Mouse (Mus musculus): Measurements from ENCODE around the gene Ttyh3. TPM values are rescaled to one million over a fixed set of nuclear protein-coding genes. Genes with fewer than 3 reads are reported as not detected.

Gene Ttyh3
- 251 and 338 TPM in 2 replicates for polyA plus RNA-seq (2012; ENCODE audit: low replicate concordance)

DNA sequence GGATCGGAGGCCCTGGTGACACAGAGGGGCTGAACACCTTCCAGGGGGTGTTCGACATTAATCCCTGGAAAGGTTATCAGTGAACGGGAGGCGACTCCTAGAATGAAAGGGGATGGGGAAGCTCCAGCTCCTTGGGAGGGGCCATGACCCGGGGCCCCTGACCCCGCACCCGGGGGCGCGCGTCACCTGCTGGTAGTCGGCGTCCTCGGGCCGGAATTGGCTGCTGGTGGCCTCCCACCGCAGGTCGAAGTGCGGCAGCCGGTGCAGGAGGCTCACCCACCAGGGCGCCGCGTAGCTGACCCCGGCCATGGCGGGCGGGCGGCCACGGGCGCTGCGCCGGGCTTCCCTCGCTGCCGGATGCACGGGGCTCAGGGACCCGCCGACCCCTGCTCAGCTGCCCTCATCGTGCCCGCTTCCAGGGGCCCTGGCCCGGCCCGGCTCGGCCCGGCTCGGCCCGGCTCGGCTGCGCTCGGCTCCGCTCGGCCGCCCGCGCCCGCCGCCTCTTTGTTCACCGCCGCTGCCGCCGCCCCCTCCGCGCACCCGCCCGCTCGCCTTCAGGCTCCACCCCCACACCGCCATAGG, at the start of gene Ttyh3:
Ttyh3 (minus strand) TSS at position 513 of the 582 bp plus-strand sequence.

DNA sequence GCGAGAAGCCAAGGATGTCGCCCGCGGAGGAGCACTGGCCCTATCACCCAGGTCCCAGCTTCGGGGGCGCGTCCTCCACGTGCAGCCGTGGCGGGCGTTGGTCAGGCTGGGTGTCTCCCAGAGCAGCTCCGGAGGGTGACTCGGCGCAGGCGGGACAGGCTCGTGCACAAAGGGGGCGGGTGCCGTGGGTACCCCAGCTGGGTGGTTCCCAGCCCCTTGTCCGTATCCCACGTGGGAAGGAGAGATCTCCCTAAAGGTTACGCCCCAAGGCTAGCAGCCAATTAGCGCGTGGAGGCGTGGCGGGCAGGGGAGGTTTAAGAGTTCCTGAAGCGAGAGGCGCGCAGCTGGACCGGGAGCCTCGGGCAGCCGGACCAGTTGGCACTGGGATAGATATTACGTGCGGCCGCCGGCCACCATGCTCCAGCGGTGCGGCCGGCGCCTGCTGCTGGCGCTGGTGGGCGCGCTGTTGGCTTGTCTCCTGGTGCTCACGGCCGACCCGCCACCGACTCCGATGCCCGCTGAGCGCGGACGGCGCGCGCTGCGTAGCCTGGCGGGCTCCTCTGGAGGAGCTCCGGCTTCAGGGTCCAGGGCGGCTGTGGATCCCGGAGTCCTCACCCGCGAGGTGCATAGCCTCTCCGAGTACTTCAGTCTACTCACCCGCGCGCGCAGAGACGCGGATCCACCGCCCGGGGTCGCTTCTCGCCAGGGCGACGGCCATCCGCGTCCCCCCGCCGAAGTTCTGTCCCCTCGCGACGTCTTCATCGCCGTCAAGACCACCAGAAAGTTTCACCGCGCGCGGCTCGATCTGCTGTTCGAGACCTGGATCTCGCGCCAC, 41.6 kb downstream of the Ttyh3 start, which contains the start of gene Lfng:
Lfng (plus strand) TSS at position 320 of the 835 bp plus-strand sequence.

Other genes starting within 250 kb of the Ttyh3 start
- gene Eif3b, start 229.7 kb downstream of the Ttyh3 start, polyA plus RNA-seq (2012; ENCODE audit: low replicate concordance): 52.1 and 56.7 TPM in 2 replicates
- gene Gm4869, start 203.4 kb downstream of the Ttyh3 start, polyA plus RNA-seq (2012; ENCODE audit: low replicate concordance): 0.04 and 0.10 TPM in 2 replicates
- gene Chst12, start 143.5 kb downstream of the Ttyh3 start, polyA plus RNA-seq (2012; ENCODE audit: low replicate concordance): 71.4 and 91.5 TPM in 2 replicates
- gene Grifin, start 84.0 kb downstream of the Ttyh3 start, polyA plus RNA-seq (2012; ENCODE audit: low replicate concordance): 0.29 and 1.8 TPM in 2 replicates
- gene Lfng, start 41.7 kb downstream of the Ttyh3 start, polyA plus RNA-seq (2012; ENCODE audit: low replicate concordance): 237 and 285 TPM in 2 replicates
- gene Iqce, start 53.3 kb upstream of the Ttyh3 start, polyA plus RNA-seq (2012; ENCODE audit: low replicate concordance): 16.4 and 19.7 TPM in 2 replicates
- gene Brat1, start 56.0 kb upstream of the Ttyh3 start, polyA plus RNA-seq (2012; ENCODE audit: low replicate concordance): 38.2 and 43.9 TPM in 2 replicates
- 13.7 and 32.8 TPM in 2 replicates for gene Amz1, start 75.1 kb upstream of the Ttyh3 start, polyA plus RNA-seq (2012; ENCODE audit: low replicate concordance)
- gene Gna12, start 181.4 kb upstream of the Ttyh3 start, polyA plus RNA-seq (2012; ENCODE audit: low replicate concordance): 48.3 and 78.0 TPM in 2 replicates